Mouse (Mus musculus) CH12.LX (cell line): Measurements from ENCODE around the gene Tada2a.

Experiments
- BHLHE40 ChIP-seq: IDR thresholded peaks from 2 replicates; pipeline ENCODE4 v1.6.1; 2011; ENCODE audit warnings: mild to moderate bottlenecking, low read depth, low read length, improper control_type of control experiment
- CTCF ChIP-seq, 2 experiments: IDR thresholded peaks in 1 of 2; conservative IDR thresholded peaks in 1 of 2; 2 replicates each; pipeline ENCODE4 v1.5.1; 2011 to 2012; ENCODE audit warnings: low read depth in 2 of 2, low read length in 2 of 2, improper control_type of control experiment in 1 of 2, inconsistent platforms in 1 of 2, mild to moderate bottlenecking in 1 of 2, moderate library complexity in 1 of 2
- HCFC1 ChIP-seq: IDR thresholded peaks from 2 replicates; pipeline ENCODE4 v1.6.1; 2012; ENCODE audit warnings: low read depth, mild to moderate bottlenecking, inconsistent platforms, low read length, improper control_type of control experiment
- MAFK ChIP-seq: IDR thresholded peaks from 2 replicates; pipeline ENCODE4 v1.6.1; 2011; ENCODE audit warnings: low read length, improper control_type of control experiment; ENCODE audit not compliant: insufficient replicate concordance
- MAX ChIP-seq: IDR thresholded peaks from 2 replicates; pipeline ENCODE4 v1.6.1; 2011; ENCODE audit warnings: low read length, improper control_type of control experiment
- MYC ChIP-seq: IDR thresholded peaks from 2 replicates; pipeline ENCODE4 v1.6.1; 2011; ENCODE audit warnings: low read depth, mild to moderate bottlenecking, improper control_type of control experiment, low read length
- POLR2A ChIP-seq: IDR thresholded peaks from 2 replicates; pipeline ENCODE4 v1.6.1; 2011; ENCODE audit warnings: low read depth, mild to moderate bottlenecking, improper control_type of control experiment, low read length
- SMC3 ChIP-seq: IDR thresholded peaks from 2 replicates; pipeline ENCODE4 v1.6.1; 2011; ENCODE audit warnings: low read depth, low read length, improper control_type of control experiment
- UBTF ChIP-seq: IDR thresholded peaks from 2 replicates; pipeline ENCODE4 v1.6.1; 2012; ENCODE audit warnings: low read depth, mild to moderate bottlenecking, inconsistent platforms, low read length, improper control_type of control experiment, moderate library complexity
- USF1 ChIP-seq: IDR thresholded peaks from 2 replicates; pipeline ENCODE4 v1.6.1; 2014; ENCODE audit warnings: low read depth, mild to moderate bottlenecking, inconsistent platforms, low read length, improper control_type of control experiment
- USF2 ChIP-seq: conservative IDR thresholded peaks from 2 replicates; pipeline ENCODE4 v1.6.1; 2011; ENCODE audit warnings: low read depth, low read length, improper control_type of control experiment
- ZMIZ1 ChIP-seq: IDR thresholded peaks from 2 replicates; pipeline ENCODE4 v1.6.1; 2012; ENCODE audit warnings: low read depth, mild to moderate bottlenecking, inconsistent platforms, low read length, improper control_type of control experiment

GRCm38 (mm10) chr11:84073816-84074764 is 55.3 kb downstream of the Tada2a start:
- no peak for TF ChIP-seq POLR2A
- TF ChIP-seq UBTF = no peak
- TF ChIP-seq MAFK = no peak; the same call in 1 of the 2 replicates
- no peak for TF ChIP-seq HCFC1
- no peak for TF ChIP-seq USF2
- TF ChIP-seq ZMIZ1 = no peak
- no peak for TF ChIP-seq MAX
- no peak for TF ChIP-seq CTCF (conservative IDR thresholded peaks at IDR 0.05 in 1 of 2, IDR thresholded peaks at IDR 0.05 in 1 of 2; ENCODE audit: low read depth in 2 of 2, low read length in 2 of 2)
- TF ChIP-seq SMC3 = no peak
- TF ChIP-seq USF1 = no peak
- TF ChIP-seq MYC = no peak
- peak; percentile 46 for TF ChIP-seq BHLHE40
